Comparison of ENCODE assay signal across 12 mouse cellular contexts in genomic region chr16:26077246-26078099, GRCm38 (mm10). TPM values are rescaled to one million over a fixed set of nuclear protein-coding genes. Genes with fewer than 3 reads are reported as not detected.
DNase-seq lines count a peak whose midpoint lies in the region; ATAC-seq lines count a peak whose summit lies in the region.
"Had no signal": no experiment of that assay in that cellular context is flagged by ENCODE, and none has a peak within 500 bp of the region (broad histone marks: within the 10 kb centered on the region; RNA-seq: fewer than 3 reads in every experiment).

No protein-coding gene starts in this region.

- H3K27me3 ChIP-seq in forebrain, embryonic 13.5 days: no peaks in the 10 kb centered on the region
- H3K27me3 ChIP-seq in forebrain, embryonic 15.5 days: no peaks in the 10 kb centered on the region
- H3K27me3 ChIP-seq in lung, embryonic 16.5 days (ENCODE audit: control insufficient read depth, insufficient read depth, low read depth, low read length): no peaks in the 10 kb centered on the region
- no peaks in the 10 kb centered on the region for H3K27me3 ChIP-seq in stomach, embryonic 16.5 days (ENCODE audit: control insufficient read depth, insufficient read depth, low read length)
- H3K27me3 ChIP-seq: liver, embryonic 12.5 days; Patski had no signal

- H3K9me3 ChIP-seq in forebrain, embryonic 13.5 days (replicated peaks): no peaks in the 10 kb centered on the region
- no peaks in the 10 kb centered on the region for H3K9me3 ChIP-seq in forebrain, embryonic 15.5 days
- no peaks in the 10 kb centered on the region for H3K9me3 ChIP-seq in lung, embryonic 16.5 days (ENCODE audit: control insufficient read depth, low read length)
- no peaks in the 10 kb centered on the region for H3K9me3 ChIP-seq in stomach, embryonic 16.5 days (replicated peaks; ENCODE audit: control insufficient read depth, low read length)
- H3K9me3 ChIP-seq: liver, embryonic 12.5 days had no signal

- no peaks in the 10 kb centered on the region for H3K36me3 ChIP-seq in forebrain, embryonic 13.5 days (ENCODE audit: poor library complexity, severe bottlenecking)
- no peaks in the 10 kb centered on the region for H3K36me3 ChIP-seq in forebrain, embryonic 15.5 days
- H3K36me3 ChIP-seq in lung, embryonic 16.5 days (ENCODE audit: control insufficient read depth, insufficient read depth, low read length): no peaks in the 10 kb centered on the region
- no peaks in the 10 kb centered on the region for H3K36me3 ChIP-seq in stomach, embryonic 16.5 days (ENCODE audit: control insufficient read depth, insufficient read depth, low read length)
- H3K36me3 ChIP-seq: liver, embryonic 12.5 days had no signal

- no peak overlapping the region for H3K4me3 ChIP-seq in forebrain, embryonic 13.5 days
- no peak overlapping the region for H3K4me3 ChIP-seq in forebrain, embryonic 15.5 days
- H3K4me3 ChIP-seq in lung, embryonic 16.5 days (ENCODE audit: low read length): no peak overlapping the region
- no peak overlapping the region for H3K4me3 ChIP-seq in stomach, embryonic 16.5 days (replicated peaks; ENCODE audit: low read length)
- H3K4me3 ChIP-seq: liver, embryonic 12.5 days had no signal

- H3K4me2 ChIP-seq in forebrain, embryonic 13.5 days: no peak overlapping the region
- no peak overlapping the region for H3K4me2 ChIP-seq in forebrain, embryonic 15.5 days (replicated peaks)
- H3K4me2 ChIP-seq in lung, embryonic 16.5 days (ENCODE audit: low read depth, low read length): no peak overlapping the region
- no peak overlapping the region for H3K4me2 ChIP-seq in stomach, embryonic 16.5 days (ENCODE audit: low read depth, low read length)
- H3K4me2 ChIP-seq: liver, embryonic 12.5 days had no signal

- H3K9ac ChIP-seq in forebrain, embryonic 13.5 days: no peak overlapping the region
- H3K9ac ChIP-seq in forebrain, embryonic 15.5 days (replicated peaks): no peak overlapping the region
- H3K9ac ChIP-seq in lung, embryonic 16.5 days (ENCODE audit: low read length): no peak overlapping the region
- no peak overlapping the region for H3K9ac ChIP-seq in stomach, embryonic 16.5 days (ENCODE audit: low read length)
- H3K9ac ChIP-seq: liver, embryonic 12.5 days had no signal

- DNase-seq in lung, postnatal 4 days: no peak
- peak; percentile 84 for DNase-seq in kidney, postnatal 14 days
- no peak for DNase-seq in T-cell, adult 2 months (ENCODE audit: low spot score)
- DNase-seq in gastrocnemius, postnatal 10 days: no peak
- DNase-seq: spleen, adult 18-20 months had no signal

- H3K27ac ChIP-seq in forebrain, embryonic 13.5 days: no peak overlapping the region
- no peak overlapping the region for H3K27ac ChIP-seq in forebrain, embryonic 15.5 days (replicated peaks)
- no peak overlapping the region for H3K27ac ChIP-seq in lung, embryonic 16.5 days (ENCODE audit: low read length)
- H3K27ac ChIP-seq in stomach, embryonic 16.5 days (ENCODE audit: low read length): no peak overlapping the region
- H3K27ac ChIP-seq: liver, embryonic 12.5 days had no signal

- WGBS in forebrain, embryonic 13.5 days: 54% methylated on average over 10 of the region's 10 CpGs
- WGBS in forebrain, embryonic 15.5 days: 52% methylated on average over 10 of the region's 10 CpGs
- 62% methylated on average over 10 of the region's 10 CpGs for WGBS in lung, embryonic 16.5 days
- 67% methylated on average over 10 of the region's 10 CpGs for WGBS in stomach, embryonic 16.5 days

- peak; percentile 38; the same call in 1 of the 2 replicates for ATAC-seq in forebrain, embryonic 13.5 days
- no peak for ATAC-seq in forebrain, embryonic 15.5 days (replicated peaks)
- 0 out of 2 replicates have a peak, but pooled peaks have one; percentile 20 for ATAC-seq in lung, embryonic 16.5 days (ENCODE audit: low read depth)
- peak; percentile 25; the same call in 1 of the 2 replicates for ATAC-seq in stomach, embryonic 16.5 days (ENCODE audit: insufficient read depth, low FRiP score)
- ATAC-seq: liver, embryonic 12.5 days; Patski had no signal

- peaks cover 11% of the 10 kb centered on the region for H3K4me1 ChIP-seq in forebrain, embryonic 13.5 days
- no peaks in the 10 kb centered on the region for H3K4me1 ChIP-seq in forebrain, embryonic 15.5 days
- peaks cover 23% of the 10 kb centered on the region for H3K4me1 ChIP-seq in lung, embryonic 16.5 days (replicated peaks; ENCODE audit: control insufficient read depth, insufficient read depth, low read length)
- H3K4me1 ChIP-seq in stomach, embryonic 16.5 days (ENCODE audit: control insufficient read depth, insufficient read depth, low read length): peaks cover 17% of the 10 kb centered on the region

RNA-seq across cellular contexts. Expression of gene P3h2, which starts 28.1 kb away (rescaled TPM):
- 0.32 and 0.78 TPM in 2 replicates for polyA plus RNA-seq in forebrain, embryonic 13.5 days (2015; fragmentation: Nextera tagmentation; extraction: Ambion mirVana)
- 0.22 and 0.32 TPM in 2 replicates for polyA plus RNA-seq in forebrain, embryonic 15.5 days (2015; fragmentation: Nextera tagmentation; extraction: Ambion mirVana)
- 3.1 and 4.0 TPM in 2 replicates for polyA plus RNA-seq in lung, embryonic 16.5 days (2015; fragmentation: Nextera tagmentation; extraction: Ambion mirVana)
- 2.3 and 2.7 TPM in 2 replicates for polyA plus RNA-seq in stomach, embryonic 16.5 days (2015; fragmentation: Nextera tagmentation; extraction: Ambion mirVana)
- total RNA-seq in gastrocnemius, postnatal 10 days (2021): 1 to 10 TPM; 5.9 to 7.3 TPM
- total RNA-seq: granulocyte monocyte progenitor cell, adult 5-6 weeks had no signal
